Mouse (Mus musculus): ENCODE results near the gene Nfix.
"Not testable (repeated sequence)": the region's sequence is repeated elsewhere in the genome, so short reads cannot be mapped to it uniquely, and the experiment has no call there.

Gene Nfix

GRCm38 (mm10) chr8:84689091-84689915, 110.8 kb downstream of the Nfix start:
- peak; percentile 84 to 88 for DNase-seq

- DNase-seq: peak; percentile 89 to 90
Observed at GRCm38 (mm10) chr8:84687705-84688100, 112.4 kb downstream of the Nfix start, which contains the start of gene Nacc1. TSS of gene Nacc1 (minus strand) at chr8:84687862.

GRCm38 (mm10) chr8:84687003-84687704, 113.0 kb downstream of the Nfix start:
- peak in 1 of 2 experiments; percentile 10 for DNase-seq

- DNase-seq: peak; percentile 35 to 40
Observed at GRCm38 (mm10) chr8:84686191-84687002, 113.7 kb downstream of the Nfix start, which contains the start of gene Trmt1. TSS of gene Trmt1 (plus strand) at chr8:84686307.

DNA sequence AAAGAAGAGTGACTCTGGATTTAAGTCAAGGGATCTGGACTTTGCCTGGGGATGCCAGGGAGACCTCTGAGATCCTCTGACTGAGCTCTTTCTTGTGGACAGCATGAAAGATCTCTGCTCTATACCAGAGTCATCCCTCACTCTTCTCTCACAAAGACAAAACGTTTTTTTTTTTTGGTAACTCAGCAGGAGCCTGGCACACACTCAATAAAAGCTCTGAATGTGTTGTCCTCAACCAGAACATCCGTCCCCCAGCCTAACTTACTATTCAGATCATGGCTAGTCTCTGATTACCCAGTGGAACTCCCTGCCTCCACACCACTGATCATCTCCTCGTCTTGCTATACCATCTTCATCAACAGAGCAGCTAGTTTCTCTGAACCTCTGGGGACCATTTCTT, 115.6 kb downstream of the Nfix start:
- no peak for DNase-seq

DNA sequence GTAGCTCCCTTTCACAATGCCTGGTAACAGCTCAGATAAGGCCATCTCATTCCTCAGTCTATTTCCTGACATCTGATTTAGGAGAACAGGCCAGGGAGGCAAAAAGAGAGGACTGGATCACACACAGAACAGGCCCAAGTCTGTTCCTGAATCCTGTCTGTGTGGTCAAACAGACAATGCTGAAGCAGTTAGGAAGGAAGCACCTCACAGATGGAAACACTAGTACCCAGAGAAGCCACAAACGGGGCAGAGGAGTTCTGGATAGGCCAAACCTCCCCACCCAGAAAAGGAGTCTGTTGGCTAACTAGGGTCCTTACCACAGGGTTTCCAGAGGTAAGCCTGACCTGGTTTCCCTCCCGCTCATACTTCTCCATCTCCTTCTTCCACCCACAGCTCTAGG, 117.9 kb downstream of the Nfix start:
- no peak for DNase-seq

GRCm38 (mm10) chr8:84681476-84681875, 118.7 kb downstream of the Nfix start:
- DNase-seq: no peak

DNA sequence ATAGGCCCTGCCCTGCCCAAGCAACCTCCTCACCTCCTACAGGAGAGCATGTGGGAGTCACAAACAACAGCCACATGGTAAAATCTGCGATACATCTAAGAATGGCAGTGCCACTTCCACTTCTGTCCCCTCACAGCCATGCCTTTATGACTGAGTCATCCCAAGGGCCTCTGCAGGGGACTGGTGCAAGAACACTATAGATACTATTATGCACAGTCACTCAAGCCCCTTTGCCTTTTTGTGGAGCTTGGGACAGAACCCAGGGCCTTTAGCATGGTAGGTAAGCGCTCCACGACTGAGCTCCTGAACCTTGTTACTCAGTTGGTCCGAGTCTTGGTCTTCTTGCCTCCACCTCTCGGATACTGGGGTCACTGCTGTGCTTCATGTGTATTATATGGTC, 122.8 kb downstream of the Nfix start:
- no peak for DNase-seq

- not testable (repeated sequence) for DNase-seq
Observed at GRCm38 (mm10) chr8:84670295-84671006, 129.7 kb downstream of the Nfix start.

GRCm38 (mm10) chr8:84668731-84669485, 131.2 kb downstream of the Nfix start:
- DNase-seq: no peak

- DNase-seq: no peak
Observed at GRCm38 (mm10) chr8:84668081-84668480, 132.1 kb downstream of the Nfix start.

- no peak for DNase-seq
Observed at GRCm38 (mm10) chr8:84665385-84665893, 134.7 kb downstream of the Nfix start.

- peak; percentile 78 to 79 for DNase-seq
Observed at GRCm38 (mm10) chr8:84664566-84665384, 135.4 kb downstream of the Nfix start.

DNA sequence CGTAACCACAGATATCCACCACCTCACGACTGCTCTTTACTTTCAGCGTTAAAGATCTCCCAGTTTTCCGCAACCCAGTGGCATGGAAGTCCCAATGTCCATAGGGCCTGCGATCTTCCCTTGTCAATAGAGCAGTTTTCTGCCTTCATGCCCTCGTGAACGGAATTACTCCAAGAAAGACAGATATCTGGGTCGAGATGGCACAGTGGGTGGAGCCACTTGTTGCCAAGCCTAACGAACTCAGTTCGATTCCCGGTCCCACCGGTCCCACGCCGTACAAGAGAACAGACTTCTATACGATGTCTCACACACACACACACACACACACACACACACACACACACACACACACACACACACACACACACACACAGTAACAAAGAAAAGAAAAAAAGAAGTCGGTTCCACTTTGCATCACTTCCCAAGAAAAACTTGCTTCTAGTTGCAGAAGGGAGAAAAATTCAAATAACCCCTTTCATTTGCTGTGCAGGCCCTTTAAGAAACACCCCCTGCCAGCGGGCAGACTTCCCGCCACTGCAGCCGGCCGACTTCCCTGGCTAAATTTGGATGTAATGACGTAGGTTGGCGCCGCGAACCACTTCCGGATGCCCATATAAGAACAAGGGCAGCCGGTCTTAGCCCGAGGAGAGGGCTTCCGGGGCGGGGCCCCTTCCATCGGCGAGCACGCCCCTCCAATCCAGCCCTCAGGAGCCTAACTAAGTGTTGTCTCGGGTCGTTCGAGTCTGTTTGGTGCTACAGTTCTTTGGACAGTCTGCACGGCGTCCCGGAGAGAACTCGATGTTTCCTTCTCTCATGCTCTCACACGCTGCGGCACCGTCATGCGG, 136.4 kb downstream of the Nfix start:
- peak; percentile 94 for DNase-seq

DNA sequence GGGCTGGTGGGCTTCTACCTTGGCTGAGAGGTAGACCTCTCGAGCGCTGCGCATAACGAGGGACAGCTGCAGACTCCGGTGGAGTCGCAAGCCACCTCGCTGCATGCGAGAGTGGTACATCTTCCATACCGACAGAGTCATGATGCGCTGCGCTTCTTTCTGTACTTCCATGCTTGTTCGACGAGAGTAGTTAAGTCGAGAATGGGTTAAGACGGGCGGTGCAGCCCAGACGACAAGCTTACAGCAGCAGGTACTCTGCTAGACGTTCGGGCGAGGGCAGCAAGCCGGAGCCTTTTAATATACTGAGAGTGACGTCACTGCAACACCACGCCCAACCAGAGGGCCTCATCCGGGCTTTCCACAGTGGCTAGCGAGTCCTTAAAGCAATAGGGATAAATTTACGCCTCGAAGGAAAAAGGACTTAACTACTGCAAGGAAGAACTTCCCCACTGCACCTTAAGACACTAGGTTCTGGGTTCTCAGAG, 137.5 kb downstream of the Nfix start, which contains the start of gene Ier2:
Ier2 (minus strand) TSS at position 272 of the 485 bp plus-strand sequence.
- DNase-seq: peak; percentile 93

- DNase-seq: peak; percentile 67 to 68
Observed at GRCm38 (mm10) chr8:84661961-84662571, 138.1 kb downstream of the Nfix start.

- peak; percentile 83 to 85 for DNase-seq
Observed at GRCm38 (mm10) chr8:84661458-84661871, 138.7 kb downstream of the Nfix start.

DNA sequence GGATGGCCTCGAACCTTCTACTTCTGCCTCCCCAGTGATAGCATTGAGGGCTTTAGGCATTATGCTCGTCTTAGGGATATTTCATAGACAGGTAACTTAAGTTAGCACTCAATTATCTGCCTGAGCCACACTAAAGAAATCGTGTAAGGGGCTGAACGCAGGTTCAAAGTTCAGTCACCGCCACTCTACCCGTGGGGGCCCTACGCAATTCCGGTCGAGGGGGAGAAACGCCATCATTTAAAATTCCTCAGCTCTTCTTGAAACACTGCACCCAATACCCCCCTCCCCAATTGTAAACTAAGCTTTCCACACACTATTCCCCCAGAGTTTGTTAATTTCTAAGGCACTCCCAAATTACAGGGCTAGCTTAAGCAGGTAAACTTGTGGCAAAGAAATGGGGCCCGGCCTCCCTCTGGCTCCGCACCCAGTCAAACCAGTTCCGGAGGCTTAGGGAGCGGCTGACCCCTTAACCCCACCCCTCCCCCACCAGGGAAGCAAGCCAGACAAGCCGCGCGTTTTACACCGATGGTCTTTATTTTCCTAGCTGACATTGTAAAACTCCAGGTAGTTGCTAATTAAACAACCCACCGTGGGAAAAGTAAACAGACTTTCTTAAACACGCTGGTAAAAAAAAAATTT, 139.2 kb downstream of the Nfix start:
- peak; percentile 34 to 37 for DNase-seq
